Mouse (Mus musculus) lung, adult 2 months (tissue): ENCODE measurements at regions not wholly inside any gene's neighbourhood (a gene's known extent, or its start where the extent isn't known, plus 50 kb on each side); places are given as distances from the start of the nearest gene placed in this dataset.

Experiments
- CTCF ChIP-seq: fragments of 200-500 bp; IDR thresholded peaks from 2 replicates; pipeline ENCODE4 v1.5.1; 2011; ENCODE audit warnings: mild to moderate bottlenecking, low read length, control low read depth; ENCODE audit not compliant: insufficient read depth
- POLR2A ChIP-seq: fragments of 200-500 bp; IDR thresholded peaks from 2 replicates; pipeline ENCODE4 v1.6.1; 2011; ENCODE audit warnings: low read depth, mild to moderate bottlenecking, control low read depth, low read length, borderline replicate concordance; ENCODE audit errors: extremely low read depth

GRCm38 (mm10) chr6:111815150-111815549 is 458.4 kb upstream of the Lmcd1 start:
- no peak for TF ChIP-seq POLR2A
- no peak for TF ChIP-seq CTCF
